Mouse (Mus musculus): Measurements from ENCODE around the gene Mrpl12. TPM values are rescaled to one million over a fixed set of nuclear protein-coding genes. Genes with fewer than 3 reads are reported as not detected.

Mrpl12 gene
- 133 and 148 TPM in 2 replicates for polyA plus RNA-seq (2015; fragmentation: Nextera tagmentation; extraction: Ambion mirVana)

DNA sequence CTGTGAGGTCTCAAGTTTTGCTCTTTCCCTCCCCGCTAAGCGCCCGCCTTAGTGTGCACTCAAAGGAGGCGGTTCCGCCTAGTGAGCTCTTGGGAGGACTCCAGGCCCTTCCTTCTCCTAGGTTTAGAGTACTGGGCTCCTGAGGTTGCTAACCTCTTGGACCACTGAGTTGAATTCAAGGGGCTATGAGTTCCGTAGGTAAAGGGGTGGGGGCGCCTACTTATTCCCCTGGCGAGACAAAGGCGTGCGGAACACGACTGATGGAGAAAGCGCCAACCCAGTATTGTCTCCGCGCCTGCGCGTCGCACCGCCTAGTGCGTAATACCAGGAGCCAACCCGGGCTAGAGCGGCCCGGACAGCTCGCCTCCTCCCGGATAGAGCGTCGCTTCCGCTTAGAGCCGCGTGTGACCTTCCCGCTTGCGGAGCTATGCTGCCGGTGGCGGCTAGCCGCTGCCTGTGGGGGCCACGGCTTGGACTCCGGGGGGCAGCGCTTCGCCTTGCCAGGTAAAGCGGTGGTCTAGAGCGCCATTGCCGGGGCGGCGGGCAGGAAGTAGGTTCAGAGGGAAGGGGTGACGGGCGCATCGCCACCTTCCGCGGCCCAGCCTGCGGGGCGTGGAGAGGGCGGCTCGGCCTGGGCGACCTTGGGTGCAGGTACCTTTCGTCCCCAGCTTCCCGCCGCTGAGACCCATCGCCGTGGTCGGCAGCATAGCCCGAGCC, at the start of gene Mrpl12:
Gene Mrpl12 (plus strand): TSS at position 349 of the 717 bp plus-strand sequence.
- DNase-seq (ENCODE audit: low spot score) = peak; percentile 94

GRCm38 (mm10) chr11:120437152-120437856, 47.1 kb upstream of the Mrpl12 start, which contains the start of gene Nploc4:
TSS of gene Nploc4 (minus strand) at chr11:120437708.
- DNase-seq (ENCODE audit: low spot score) = peak; percentile 86

GRCm38 (mm10) chr11:120437857-120438385, 46.5 kb upstream of the Mrpl12 start:
- no peak for DNase-seq (ENCODE audit: low spot score)

GRCm38 (mm10) chr11:120442344-120442743, 42.1 kb upstream of the Mrpl12 start, which contains the start of gene Tspan10:
TSS of gene Tspan10 (plus strand) at chr11:120442644.
- no peak for DNase-seq (ENCODE audit: low spot score)

DNA sequence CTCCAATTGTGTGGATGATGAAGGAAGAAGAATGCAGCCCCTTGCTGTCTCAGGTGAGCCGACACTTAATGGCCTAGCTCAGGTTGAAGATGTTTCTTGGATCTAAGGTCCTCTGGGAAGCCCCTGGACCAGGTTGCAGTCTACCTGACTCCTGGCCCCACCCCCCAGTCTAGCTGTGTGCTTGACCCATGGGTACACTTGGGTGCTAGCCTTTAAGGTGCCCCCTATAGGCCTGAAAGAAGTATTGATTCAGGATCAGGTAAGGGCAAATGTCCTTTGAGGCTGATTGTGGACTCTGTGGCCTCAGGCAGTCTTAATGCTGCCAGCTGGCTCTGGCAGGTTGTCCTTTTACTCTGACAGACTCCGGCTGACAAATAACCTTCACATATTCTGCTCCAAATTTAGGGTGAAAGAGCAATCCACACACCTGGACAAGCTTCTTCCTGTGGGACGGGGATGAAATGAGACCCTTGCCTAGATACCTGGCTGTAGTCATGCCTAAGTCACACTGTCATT, 41.6 kb upstream of the Mrpl12 start:
- DNase-seq (ENCODE audit: low spot score) = no peak

DNA sequence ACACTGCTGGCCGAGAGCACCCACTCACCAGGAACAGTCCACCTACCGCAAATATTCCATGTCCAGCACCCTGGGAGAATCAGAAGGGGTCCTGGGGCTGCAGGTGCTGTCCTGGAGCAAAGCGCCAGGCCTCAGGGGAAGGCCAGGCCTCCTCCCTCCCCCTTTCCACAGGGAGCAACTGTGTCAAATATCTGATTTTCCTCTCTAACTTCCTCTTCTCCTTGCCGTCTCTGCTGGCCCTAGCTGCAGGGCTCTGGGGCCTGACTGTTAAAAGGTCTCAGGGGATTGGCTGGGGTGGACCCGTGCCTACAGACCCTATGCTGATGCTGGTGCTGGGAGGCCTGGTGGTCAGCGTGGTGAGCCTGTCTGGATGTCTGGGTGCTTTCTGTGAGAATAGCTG, 40.3 kb upstream of the Mrpl12 start:
- no peak for DNase-seq (ENCODE audit: low spot score)

GRCm38 (mm10) chr11:120445475-120445874, 38.9 kb upstream of the Mrpl12 start:
- DNase-seq (ENCODE audit: low spot score) = no peak

- DNase-seq (ENCODE audit: low spot score) = no peak
These were observed 37.2 kb upstream of the Mrpl12 start for GRCm38 (mm10) chr11:120447179-120447578.

GRCm38 (mm10) chr11:120452246-120452645, 32.2 kb upstream of the Mrpl12 start:
- no peak for DNase-seq (ENCODE audit: low spot score)

- DNase-seq (ENCODE audit: low spot score) = no peak
These were observed 31.1 kb upstream of the Mrpl12 start, which contains the start of gene Pde6g for GRCm38 (mm10) chr11:120453306-120453705. TSS of gene Pde6g (minus strand) at chr11:120453500.

DNA sequence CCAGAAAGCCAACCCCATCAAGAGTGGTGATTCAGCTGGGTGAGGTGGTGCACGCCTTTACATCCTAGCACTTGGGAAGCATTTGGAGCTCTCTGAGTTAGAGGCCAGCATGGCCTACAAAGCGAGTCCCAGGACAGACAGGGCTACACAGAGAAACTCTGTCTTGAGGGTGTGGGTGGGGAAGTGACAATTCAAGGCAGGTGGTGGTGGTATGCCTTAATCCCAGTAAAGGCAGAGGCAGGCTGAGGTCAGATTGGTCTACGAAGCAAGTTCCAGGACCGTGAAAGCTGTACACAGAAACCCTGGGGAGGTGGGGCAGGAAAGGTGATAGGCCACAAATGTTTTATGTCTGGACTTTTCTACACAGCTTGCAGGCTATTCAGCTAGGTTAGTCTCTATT, 29.4 kb upstream of the Mrpl12 start:
- no peak for DNase-seq (ENCODE audit: low spot score)

GRCm38 (mm10) chr11:120455413-120455812, 29.0 kb upstream of the Mrpl12 start:
- no peak for DNase-seq (ENCODE audit: low spot score)

DNA sequence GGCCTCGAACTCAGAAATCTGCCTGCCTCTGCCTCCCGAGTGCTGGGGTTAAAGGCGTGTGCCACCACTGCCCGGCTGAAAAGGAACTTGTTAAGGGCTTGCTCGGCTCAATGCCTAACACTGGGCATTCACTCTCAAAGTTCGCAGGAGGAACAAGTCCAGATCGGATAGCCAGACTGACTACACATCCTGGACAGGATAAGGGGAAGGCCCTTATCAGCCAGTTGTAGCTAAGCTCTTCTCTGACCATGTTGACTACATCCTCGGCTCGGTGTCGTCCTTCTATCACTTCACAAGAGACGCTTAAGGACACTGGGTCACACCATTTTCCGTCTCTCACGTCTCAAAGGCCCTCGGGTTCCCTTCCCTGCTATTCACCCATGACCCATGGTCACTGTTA, 27.0 kb upstream of the Mrpl12 start:
- DNase-seq (ENCODE audit: low spot score) = no peak

DNA sequence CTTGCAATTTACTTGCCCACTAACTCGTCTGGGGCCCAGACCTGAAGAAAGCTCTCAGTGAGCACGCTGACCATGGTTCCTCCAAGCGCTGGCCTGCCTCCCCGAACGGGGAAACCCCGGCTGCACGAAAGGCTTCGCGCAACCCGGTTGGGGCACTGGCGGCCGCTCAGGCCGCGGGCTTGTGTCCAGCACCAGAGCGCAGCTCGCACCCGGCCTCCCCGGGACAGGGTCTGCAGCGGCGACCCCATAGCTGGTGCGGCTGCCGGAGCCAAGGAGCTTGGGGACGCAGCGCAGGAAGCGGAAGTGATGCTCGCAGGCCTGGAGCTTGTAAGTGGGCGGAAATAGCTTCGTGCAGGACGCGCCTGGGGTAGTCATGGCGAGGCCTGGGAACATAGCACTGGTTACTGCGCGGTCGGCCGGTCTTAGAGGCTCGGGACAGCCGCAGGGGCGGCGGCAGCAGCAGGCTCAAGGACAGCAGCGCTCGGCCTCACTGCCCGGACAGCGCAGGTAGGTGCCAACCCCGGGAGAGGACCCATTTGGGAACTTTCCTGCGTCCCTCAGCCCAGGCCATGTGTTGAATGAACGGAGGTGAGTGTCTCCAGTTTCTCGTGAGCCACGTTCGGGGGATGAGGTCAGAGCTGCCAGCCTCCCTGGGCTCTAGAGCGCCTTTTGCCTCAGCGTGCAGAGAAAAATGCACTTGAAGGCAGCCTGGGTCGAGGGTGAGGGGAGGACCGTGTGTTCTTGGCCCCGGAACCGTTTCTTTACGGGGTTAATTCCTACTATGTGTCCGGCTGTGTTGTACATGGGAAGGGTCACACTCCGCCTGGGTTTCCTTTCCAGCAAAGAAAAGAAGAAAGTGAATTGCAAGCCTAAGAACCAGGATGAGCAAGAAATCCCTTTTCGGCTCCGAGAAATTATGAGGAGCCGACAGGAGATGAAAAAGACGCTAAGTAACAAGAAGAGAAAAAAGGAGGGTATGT, 26.4 kb upstream of the Mrpl12 start, which contains the start of the genes Oxld1 and Ccdc137:
Gene Oxld1 (minus strand): TSS at position 297 of the 980 bp plus-strand sequence.
Gene Ccdc137 (plus strand): TSS at position 344 of the 980 bp plus-strand sequence.
- peak; percentile 83 for DNase-seq (ENCODE audit: low spot score)

DNA sequence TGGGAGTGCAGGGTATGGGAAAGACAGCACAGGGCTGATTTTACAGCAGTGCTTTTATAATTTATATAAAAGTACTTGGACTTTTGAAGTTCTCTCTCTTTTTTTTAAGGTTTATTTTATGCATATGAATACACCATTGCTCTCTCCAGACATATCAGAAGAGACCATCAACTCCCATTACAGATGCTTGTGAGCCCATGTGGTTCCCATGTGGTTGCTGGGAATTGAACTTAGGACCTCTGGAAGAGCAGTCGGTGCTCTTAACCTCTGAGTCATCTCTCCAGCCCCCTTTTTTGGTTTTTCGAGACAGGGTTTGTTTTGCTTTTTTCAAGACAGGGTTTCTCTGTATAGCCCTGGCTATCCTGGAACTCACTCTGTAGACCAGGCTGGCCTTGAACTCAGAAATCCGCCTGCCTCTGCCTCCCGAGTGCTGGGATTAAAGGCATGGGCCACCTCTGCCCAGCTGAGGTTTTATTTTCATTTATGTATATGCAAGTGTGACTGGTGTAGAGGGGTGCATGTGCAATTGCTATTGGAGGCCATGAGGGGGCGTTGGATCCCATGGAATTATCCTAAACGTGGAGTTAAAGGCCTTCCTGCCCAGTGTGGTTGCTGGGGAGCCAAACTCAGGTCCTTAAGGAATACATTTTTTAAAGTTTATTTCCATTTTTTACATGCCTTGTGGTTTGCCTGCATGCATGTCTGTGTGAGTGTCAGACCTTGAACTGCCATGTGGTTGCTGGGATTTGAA, 25.4 kb upstream of the Mrpl12 start:
- no peak for DNase-seq (ENCODE audit: low spot score)

- no peak for DNase-seq (ENCODE audit: low spot score)
These were observed 20.9 kb upstream of the Mrpl12 start for GRCm38 (mm10) chr11:120463536-120463935.

DNA sequence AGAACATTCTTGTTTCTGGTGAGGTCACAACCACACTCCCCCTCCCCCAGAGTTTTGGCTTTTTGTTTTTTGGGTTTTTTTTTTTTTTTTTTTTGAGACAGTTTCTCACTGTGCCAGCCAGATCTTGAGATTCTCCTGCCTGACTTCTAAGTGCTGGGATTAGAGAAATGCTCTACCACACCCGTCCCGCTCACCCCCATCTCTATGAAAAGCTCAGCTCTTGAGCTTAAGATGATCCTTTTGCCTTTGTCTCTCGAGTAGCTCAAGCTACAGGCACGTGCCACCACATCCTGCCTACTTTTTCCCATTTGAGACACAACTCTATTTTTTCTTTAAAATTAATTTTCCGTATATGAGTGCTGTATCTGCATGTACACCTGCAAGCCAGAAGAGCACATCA, 20.0 kb upstream of the Mrpl12 start:
- no peak for DNase-seq (ENCODE audit: low spot score)

GRCm38 (mm10) chr11:120465521-120465920, 18.9 kb upstream of the Mrpl12 start:
- DNase-seq (ENCODE audit: low spot score) = no peak

- peak; percentile 99 for DNase-seq (ENCODE audit: low spot score)
These were observed 17.2 kb upstream of the Mrpl12 start, which contains the start of gene Arl16 for GRCm38 (mm10) chr11:120467051-120467735. TSS of gene Arl16 (minus strand) at chr11:120467607.

Measured in thymus, postnatal 0 days (tissue).